Mouse (Mus musculus) forebrain, embryonic 14.5 days (tissue): ENCODE measurements around the gene Pik3cb. TPM values are rescaled to one million over a fixed set of nuclear protein-coding genes. Genes with fewer than 3 reads are reported as not detected.

Source experiments
- ATAC-seq: fragments of 200-750 bp; cut with Nextera tagmentation; 2 replicates; pipeline ENCODE4 v1.8.0; 2017; ENCODE audit warnings: mild to moderate bottlenecking, moderate library complexity
- DNase-seq: peaks from one replicate; pipeline ENCODE4 v3.0.0-alpha.2; 2015; ENCODE audit warnings: low spot score
- H3K27ac ChIP-seq: fragments of 300-500 bp; sonication (generic); 2 replicates; pipeline ENCODE4 v1.5.1; 2014; ENCODE audit warnings: low read depth, mild to moderate bottlenecking, control low read depth, low read length, moderate library complexity
- H3K27me3 ChIP-seq: fragments of 300-500 bp; sonication (generic); replicated peaks from 2 replicates; pipeline ENCODE4 v1.6.1; 2014; ENCODE audit warnings: low read length, control low read depth, mixed read lengths; ENCODE audit not compliant: control insufficient read depth, insufficient read depth
- H3K36me3 ChIP-seq: fragments of 300-500 bp; sonication (generic); 2 replicates; pipeline ENCODE4 v1.6.1; 2014; ENCODE audit warnings: low read length, control low read depth; ENCODE audit not compliant: control insufficient read depth, insufficient read depth
- H3K4me1 ChIP-seq: fragments of 300-500 bp; sonication (generic); 2 replicates; pipeline ENCODE4 v1.6.1; 2014; ENCODE audit warnings: antibody characterized with exemption, low read length, control low read depth; ENCODE audit not compliant: control insufficient read depth, insufficient read depth
- H3K4me2 ChIP-seq: fragments of 300-500 bp; sonication (generic); 2 replicates; pipeline ENCODE4 v1.6.1; 2014; ENCODE audit warnings: mild to moderate bottlenecking, control low read depth, low read length
- H3K4me3 ChIP-seq: fragments of 300-500 bp; sonication (generic); 2 replicates; pipeline ENCODE4 v1.5.1; 2014; ENCODE audit warnings: low read depth, low read length, control low read depth
- H3K9ac ChIP-seq: fragments of 300-500 bp; sonication (generic); 2 replicates; pipeline ENCODE4 v1.6.1; 2014; ENCODE audit warnings: mild to moderate bottlenecking, low read length, control low read depth, moderate library complexity
- H3K9me3 ChIP-seq: fragments of 300-500 bp; sonication (generic); replicated peaks from 2 replicates; pipeline ENCODE4 v1.6.1; 2016; ENCODE audit warnings: low read length, control low read depth, mixed read lengths; ENCODE audit not compliant: control insufficient read depth
- WGBS: fragments of 180-500 bp; shearing (Covaris S2); extraction: QIAGEN DNeasy Blood & Tissue Kit; methylation state at CpG from one replicate; pipeline ENCODE4 v1.1.7; 2014; 5-methylcytosine and 5-hydroxymethylcytosine counted together
- polyA plus RNA-seq: library from polyadenylated mRNA; unstranded; fragments of >200 nt; fragmentation: Nextera tagmentation; extraction: Ambion mirVana; gene quantifications from 2 replicates; pipeline ENCODE4 v1.2.1, GENCODE M21; 2014

Gene Pik3cb
- 5.0 and 5.2 TPM in 2 replicates for polyA plus RNA-seq

DNA sequence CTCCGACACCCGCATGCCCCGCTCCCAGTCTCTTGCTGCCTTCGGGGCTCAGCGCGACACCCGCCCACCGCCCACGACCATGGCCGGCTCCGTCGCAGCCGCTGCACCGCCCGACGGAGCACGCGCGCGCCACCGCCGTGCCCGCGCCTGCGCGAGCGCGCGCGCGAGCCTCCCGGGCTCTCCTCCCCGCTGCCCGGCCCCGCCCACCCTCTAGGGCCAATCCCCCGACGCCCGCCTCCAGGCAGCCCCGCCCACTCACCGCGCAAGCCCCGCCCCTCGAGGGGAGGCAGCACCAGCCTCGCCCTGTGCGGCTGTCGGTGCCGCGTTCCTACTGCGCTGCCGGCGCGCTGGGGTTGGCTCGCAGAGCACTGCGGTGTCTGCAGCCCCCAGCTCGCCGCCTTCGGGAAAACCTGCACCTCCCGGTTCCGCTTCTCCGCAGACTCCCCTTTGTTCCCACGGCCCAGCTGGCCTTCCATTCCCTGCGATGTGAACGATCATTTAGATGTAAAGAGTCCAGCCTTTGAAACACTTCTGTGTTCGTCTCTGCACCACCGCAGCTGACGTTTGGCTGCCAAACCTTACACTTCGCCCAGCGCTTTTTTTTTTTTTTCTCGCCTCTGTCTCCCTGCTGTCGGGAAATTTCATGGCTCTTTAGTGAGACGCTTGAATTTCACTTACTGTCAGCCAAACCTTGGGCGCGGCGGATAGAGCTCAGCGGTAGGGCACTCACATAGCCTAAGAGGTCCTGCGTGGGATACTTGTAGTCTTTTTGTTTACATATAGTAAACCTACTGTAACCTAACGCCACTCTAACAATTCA lies at the start of gene Pik3cb:
Pik3cb (minus strand) TSS at position 559 of the 820 bp plus-strand sequence.
- no peaks in the 10 kb centered on the region for H3K9me3 ChIP-seq
- peak within 1 kb of the TSS; percentile 68 for H3K4me2 ChIP-seq
- H3K27me3 ChIP-seq, result no peaks in the 10 kb centered on the region
- no peaks in the 10 kb centered on the region for H3K36me3 ChIP-seq
- DNase-seq (peak; percentile 96), ATAC-seq (peak; percentile 98)
- peak within 1 kb of the TSS; percentile 90 for H3K27ac ChIP-seq
- under 1% methylated on average over 54 of the region's 77 CpGs for WGBS
- peak within 1 kb of the TSS; percentile 74 for H3K4me3 ChIP-seq
- H3K9ac ChIP-seq, result peak within 1 kb of the TSS; percentile 88
- peaks cover 11% of the 10 kb centered on the region; the same call in 1 of the 2 replicates for H3K4me1 ChIP-seq

DNA sequence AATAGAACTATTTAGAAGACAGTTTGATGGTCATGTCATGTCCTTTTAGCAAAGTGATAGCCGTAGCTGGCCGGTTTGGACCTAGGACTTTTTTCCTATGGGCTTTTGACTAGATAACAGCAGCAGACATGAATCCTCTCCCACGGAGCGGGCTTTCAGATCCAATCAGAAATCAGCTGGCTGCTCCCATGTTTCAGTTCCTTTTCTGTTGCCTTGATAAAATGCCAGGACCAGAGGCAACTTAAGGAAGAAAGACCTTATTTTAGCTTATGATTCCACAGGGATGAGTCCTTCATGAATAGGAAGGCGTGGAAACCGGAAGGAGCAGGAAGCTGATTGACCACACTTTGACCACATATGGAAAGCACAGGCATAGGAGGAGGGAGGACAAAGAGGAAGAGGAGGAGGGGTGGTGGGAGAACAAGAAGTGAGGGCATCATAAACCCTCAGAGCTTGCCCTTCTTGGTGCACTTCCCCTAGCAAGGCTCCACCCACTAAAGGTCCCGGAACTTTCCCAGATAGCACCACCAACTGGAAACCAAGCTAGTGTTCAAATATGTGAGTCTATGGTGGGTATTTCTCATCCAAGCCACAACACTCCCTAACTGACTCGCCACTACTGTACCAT lies 42.7 kb upstream of the Pik3cb start:
- ATAC-seq (no peak), DNase-seq (no peak)
- Histone ChIP-seq H3K4me1 (no peaks in the 10 kb centered on the region), H3K9ac (no peak overlapping the region), H3K36me3 (no peaks in the 10 kb centered on the region), H3K4me2 (no peak overlapping the region), H3K27ac (no peak overlapping the region), H3K27me3 (no peaks in the 10 kb centered on the region), H3K4me3 (no peak overlapping the region), H3K9me3 (no peaks in the 10 kb centered on the region)
- whole genome bisulfite sequencing, result 92% methylated on average over 8 of the region's 8 CpGs

DNA sequence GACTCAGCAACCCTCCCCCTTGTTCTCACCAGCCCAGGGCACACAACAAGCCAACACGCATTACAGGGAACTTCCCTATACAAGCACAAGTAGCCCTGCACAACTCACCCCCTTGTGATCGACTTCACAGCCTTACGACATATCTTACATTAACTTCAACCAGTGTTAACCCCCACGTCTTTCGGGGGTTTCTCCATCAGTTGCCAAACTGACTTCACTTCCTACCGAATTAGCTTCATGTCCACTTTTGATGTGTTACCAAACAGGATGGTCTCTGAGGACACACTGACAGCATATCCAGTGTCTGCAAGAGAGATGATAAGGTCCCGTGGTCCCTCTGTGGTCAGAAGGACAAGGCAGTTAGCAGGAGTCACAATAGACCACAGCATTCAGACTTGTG lies 41.7 kb upstream of the Pik3cb start:
- Histone ChIP-seq H3K36me3 (no peaks in the 10 kb centered on the region), H3K27me3 (no peaks in the 10 kb centered on the region), H3K4me1 (no peaks in the 10 kb centered on the region), H3K9ac (no peak overlapping the region), H3K4me3 (no peak overlapping the region), H3K4me2 (no peak overlapping the region), H3K9me3 (no peaks in the 10 kb centered on the region), H3K27ac (no peak overlapping the region)
- DNase-seq (no peak), ATAC-seq (no peak)
- 89% methylated on average over 7 of the region's 7 CpGs for WGBS

DNA sequence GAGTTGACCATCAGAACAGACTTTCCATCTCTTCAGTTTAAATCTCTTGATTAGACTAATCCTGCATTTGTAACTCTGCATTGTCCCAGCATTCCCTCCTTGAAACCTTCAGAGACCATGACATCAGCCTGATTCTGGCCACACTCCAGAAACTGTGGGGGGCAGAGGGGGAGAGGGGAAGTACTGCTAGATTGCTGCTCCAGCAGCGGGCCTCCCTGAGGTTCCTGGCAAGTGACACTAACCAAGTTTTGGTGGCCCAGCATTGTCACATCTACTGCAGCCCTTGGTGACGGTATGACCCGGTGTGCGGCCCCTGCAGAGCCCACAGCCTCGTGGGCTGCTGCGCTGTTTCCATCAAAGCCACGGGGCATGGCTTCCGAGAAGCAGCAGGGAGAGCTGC lies 39.9 kb upstream of the Pik3cb start:
- H3K4me1 ChIP-seq, result no peaks in the 10 kb centered on the region
- no peak overlapping the region for H3K4me3 ChIP-seq
- H3K27ac ChIP-seq, result no peak overlapping the region; the same call in 1 of the 2 replicates
- no peak overlapping the region for H3K9ac ChIP-seq
- no peak overlapping the region for H3K4me2 ChIP-seq
- ATAC-seq (no peak), DNase-seq (peak; percentile 43)
- WGBS, result 56% methylated on average over 8 of the region's 8 CpGs
- no peaks in the 10 kb centered on the region for H3K36me3 ChIP-seq
- H3K9me3 ChIP-seq, result no peaks in the 10 kb centered on the region
- H3K27me3 ChIP-seq, result no peaks in the 10 kb centered on the region

DNA sequence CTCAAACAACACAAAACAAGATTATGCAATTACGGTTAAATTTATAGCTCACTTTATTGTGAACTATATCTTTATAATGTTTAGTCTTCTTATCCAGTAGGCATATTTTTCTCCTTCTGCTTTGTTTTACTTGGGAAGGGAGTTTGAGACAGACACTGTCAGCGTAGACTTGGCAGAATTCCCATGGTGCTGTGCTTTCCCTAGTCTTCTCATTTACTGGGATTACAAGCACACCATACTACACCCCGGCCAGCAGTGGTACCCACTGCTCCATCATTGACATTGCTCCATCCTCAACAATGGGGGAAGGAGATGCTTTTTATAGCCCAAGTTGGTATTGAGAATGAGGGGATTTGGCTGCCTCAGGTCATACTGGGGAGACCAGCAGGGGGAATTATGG lies 38.3 kb upstream of the Pik3cb start:
- Histone ChIP-seq H3K9ac (no peak overlapping the region), H3K4me3 (no peak overlapping the region), H3K27me3 (no peaks in the 10 kb centered on the region), H3K27ac (no peak overlapping the region), H3K4me1 (no peaks in the 10 kb centered on the region), H3K36me3 (no peaks in the 10 kb centered on the region), H3K4me2 (no peak overlapping the region), H3K9me3 (no peaks in the 10 kb centered on the region)
- ATAC-seq, result no peak
- DNase-seq, result peak; percentile 44
- WGBS, result 76% methylated on average over 3 of the region's 3 CpGs

DNA sequence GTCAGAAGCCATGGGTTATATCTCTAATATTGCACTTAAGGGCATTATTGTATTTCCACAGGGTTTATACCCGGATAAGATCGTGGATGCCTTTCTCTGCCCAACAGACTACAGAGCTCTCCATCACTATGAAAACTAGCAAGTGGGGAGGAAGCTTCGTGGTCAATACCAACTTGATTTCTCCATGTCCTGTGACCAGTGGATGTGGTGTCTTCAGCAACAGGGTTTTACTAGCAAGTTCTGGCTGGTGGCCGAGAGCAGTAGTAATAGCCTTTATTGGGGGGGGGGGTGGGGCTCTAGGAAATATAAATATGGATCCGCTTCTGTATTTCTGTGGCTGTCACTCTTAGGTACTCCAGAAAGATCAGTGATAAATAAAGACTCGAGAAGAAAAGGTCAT lies 35.4 kb upstream of the Pik3cb start:
- no peak overlapping the region for H3K27ac ChIP-seq
- no peak for ATAC-seq

DNA sequence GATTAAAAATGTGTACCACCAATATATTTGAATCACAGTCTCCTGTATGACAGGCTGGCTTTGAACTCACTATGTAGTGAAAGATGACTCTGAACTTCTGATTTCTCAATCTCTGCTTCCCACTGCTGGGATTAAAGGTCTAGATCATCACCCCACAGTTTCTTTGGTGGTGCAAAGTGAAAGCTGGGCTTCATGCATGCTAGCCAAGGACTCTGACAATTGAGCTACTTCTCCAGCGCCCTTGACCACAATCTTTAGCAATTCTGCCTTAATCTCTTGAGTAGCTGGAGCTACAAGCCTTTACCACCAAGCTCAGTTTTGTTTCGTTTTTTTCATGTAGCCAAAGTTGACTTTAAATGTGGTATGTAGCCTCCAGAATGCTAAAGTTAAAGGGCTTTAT lies 32.4 kb upstream of the Pik3cb start:
- no peak overlapping the region for H3K4me2 ChIP-seq
- H3K9me3 ChIP-seq, result no peaks in the 10 kb centered on the region
- no peak overlapping the region for H3K27ac ChIP-seq
- no peak overlapping the region for H3K9ac ChIP-seq
- DNase-seq (no peak), ATAC-seq (no peak)
- H3K4me1 ChIP-seq, result no peaks in the 10 kb centered on the region
- WGBS, result 69% methylated on average over 2 of the region's 2 CpGs
- no peaks in the 10 kb centered on the region for H3K27me3 ChIP-seq
- no peaks in the 10 kb centered on the region for H3K36me3 ChIP-seq
- no peak overlapping the region for H3K4me3 ChIP-seq

More for the DNA sequence above, 35.4 kb upstream of the Pik3cb start:
- no peaks in the 10 kb centered on the region for H3K9me3 ChIP-seq
- H3K4me1 ChIP-seq, result no peaks in the 10 kb centered on the region
- no peak for DNase-seq
- WGBS, result 90% methylated on average over 6 of the region's 6 CpGs
- H3K9ac ChIP-seq, result no peak overlapping the region
- H3K36me3 ChIP-seq, result no peaks in the 10 kb centered on the region
- H3K4me3 ChIP-seq, result no peak overlapping the region
- H3K27me3 ChIP-seq, result no peaks in the 10 kb centered on the region
- H3K4me2 ChIP-seq, result no peak overlapping the region

DNA sequence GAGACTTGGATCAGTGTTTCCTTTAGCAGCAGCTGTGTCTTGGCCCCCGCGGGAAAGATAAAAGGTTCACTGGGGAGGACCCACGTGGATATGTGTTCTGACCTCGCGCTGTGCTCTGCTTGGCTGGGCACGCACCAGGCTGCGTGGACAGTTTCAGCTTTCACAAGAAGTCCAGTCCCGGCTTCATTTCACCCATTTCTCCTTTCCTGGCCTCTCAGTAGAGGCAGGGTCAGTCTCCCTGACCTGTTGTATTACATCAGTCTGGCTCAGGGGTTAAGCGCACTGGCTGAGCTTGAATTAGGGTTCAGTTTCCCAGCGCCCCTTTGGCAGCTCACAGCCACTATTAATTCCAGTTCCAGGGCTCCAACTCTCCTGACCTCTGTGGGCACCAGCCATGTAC lies 30.8 kb upstream of the Pik3cb start:
- no peak overlapping the region for H3K4me3 ChIP-seq
- H3K27me3 ChIP-seq, result no peaks in the 10 kb centered on the region
- no peak overlapping the region for H3K9ac ChIP-seq
- no peak overlapping the region for H3K27ac ChIP-seq
- 78% methylated on average over 10 of the region's 10 CpGs for WGBS
- H3K9me3 ChIP-seq, result no peaks in the 10 kb centered on the region
- no peak for DNase-seq
- ATAC-seq, result no peak
- H3K4me2 ChIP-seq, result no peak overlapping the region
- no peaks in the 10 kb centered on the region for H3K36me3 ChIP-seq
- no peaks in the 10 kb centered on the region for H3K4me1 ChIP-seq

DNA sequence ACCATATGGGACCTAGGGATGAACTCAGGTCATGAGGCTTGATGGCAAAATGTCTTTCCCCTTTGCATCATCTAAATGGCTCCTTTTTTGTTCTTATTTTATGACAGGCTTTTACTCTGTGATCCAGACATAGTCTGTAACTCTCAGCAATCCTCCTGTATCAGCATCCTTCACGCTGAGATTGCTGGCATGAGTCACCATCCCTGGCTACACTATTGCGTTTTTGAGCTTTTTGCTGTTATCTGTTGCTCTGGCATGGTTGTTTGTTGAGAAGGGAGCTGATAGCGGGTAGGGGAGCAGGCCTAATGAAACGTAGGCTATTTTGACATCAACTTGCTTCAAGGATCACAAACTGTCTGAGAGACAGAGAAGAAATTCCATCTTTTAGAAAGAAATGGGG lies 28.6 kb upstream of the Pik3cb start:
- Histone ChIP-seq H3K4me1 (peaks cover 6% of the 10 kb centered on the region), H3K9me3 (no peaks in the 10 kb centered on the region), H3K4me3 (no peak overlapping the region), H3K27me3 (no peaks in the 10 kb centered on the region), H3K9ac (no peak overlapping the region), H3K4me2 (no peak overlapping the region), H3K36me3 (no peaks in the 10 kb centered on the region), H3K27ac (no peak overlapping the region)
- WGBS, result 66% methylated on average over 4 of the region's 4 CpGs
- DNase-seq (no peak), ATAC-seq (no peak)
